Mouse (Mus musculus) R1 (cell line): ENCODE measurements at regions not wholly inside any gene's neighbourhood (a gene's known extent, or its start where the extent isn't known, plus 50 kb on each side); places are given as distances from the start of the nearest gene placed in this dataset.

Experiments
- DNase-seq: peaks from one replicate; pipeline ENCODE4 v3.0.0-alpha.2; 2018; ENCODE audit warnings: low read depth, low spot score

- no peak for DNase-seq
Observed at GRCm38 (mm10) chr8:52444366-52444765, 1067.2 kb upstream of the Aga start.

- peak; percentile 79 for DNase-seq
Observed at GRCm38 (mm10) chr8:52451761-52452160, 1059.8 kb upstream of the Aga start.

GRCm38 (mm10) chr8:52455617-52456016, 1055.9 kb upstream of the Aga start:
- DNase-seq, result peak; percentile 82

GRCm38 (mm10) chr8:52456271-52456670, 1055.3 kb upstream of the Aga start:
- peak; percentile 61 for DNase-seq

- no peak for DNase-seq
Observed at GRCm38 (mm10) chr8:52502396-52502795, 1009.1 kb upstream of the Aga start.

- DNase-seq, result peak; percentile 10
Observed at GRCm38 (mm10) chr8:52511790-52512189, 999.7 kb upstream of the Aga start.

GRCm38 (mm10) chr8:52543364-52543763, 968.2 kb upstream of the Aga start:
- no peak for DNase-seq

GRCm38 (mm10) chr8:52571166-52571832, 940.2 kb upstream of the Aga start:
- no peak for DNase-seq
